Mouse (Mus musculus) embryonic facial prominence, embryonic 13.5 days (tissue): Measurements from ENCODE around the gene D1Pas1. TPM values are rescaled to one million over a fixed set of nuclear protein-coding genes. Genes with fewer than 3 reads are reported as not detected.

ENCODE experiments used
- ATAC-seq: fragments of 200-750 bp; cut with Nextera tagmentation; 2 replicates; pipeline ENCODE4 v1.8.0; 2017; ENCODE audit warnings: low read depth; ENCODE audit not compliant: insufficient number of reproducible peaks, insufficient read depth, low FRiP score, low TSS enrichment
- H3K27ac ChIP-seq: fragments of 300-500 bp; sonication (generic); 2 replicates; pipeline ENCODE4 v1.5.1; 2015; ENCODE audit warnings: moderate library complexity, mild to moderate bottlenecking, inconsistent platforms
- H3K27me3 ChIP-seq: fragments of 300-500 bp; sonication (generic); 2 replicates; pipeline ENCODE4 v1.6.1; 2015; ENCODE audit warnings: mild to moderate bottlenecking, inconsistent platforms
- H3K36me3 ChIP-seq: fragments of 300-500 bp; sonication (generic); 2 replicates; pipeline ENCODE4 v1.6.1; 2015; ENCODE audit warnings: mild to moderate bottlenecking, inconsistent platforms
- H3K4me1 ChIP-seq: fragments of 300-500 bp; sonication (generic); 2 replicates; pipeline ENCODE4 v1.6.1; 2015; ENCODE audit warnings: inconsistent platforms
- H3K4me2 ChIP-seq: fragments of 300-500 bp; sonication (generic); 2 replicates; pipeline ENCODE4 v1.6.1; 2015; ENCODE audit warnings: moderate library complexity, mild to moderate bottlenecking, inconsistent platforms
- H3K4me3 ChIP-seq: fragments of 300-500 bp; sonication (generic); 2 replicates; pipeline ENCODE4 v1.5.1; 2015; ENCODE audit warnings: mild to moderate bottlenecking, inconsistent platforms
- H3K9ac ChIP-seq: fragments of 300-500 bp; sonication (generic); 2 replicates; pipeline ENCODE4 v1.6.1; 2015; ENCODE audit warnings: mild to moderate bottlenecking, inconsistent platforms
- H3K9me3 ChIP-seq: fragments of 300-500 bp; sonication (generic); 2 replicates; pipeline ENCODE4 v1.6.1; 2016; ENCODE audit warnings: inconsistent platforms
- WGBS: fragments of 180-500 bp; shearing (Covaris S2); methylation state at CpG from one replicate; pipeline ENCODE4 v1.1.7; 2015; ENCODE audit warnings: mixed read lengths; 5-methylcytosine and 5-hydroxymethylcytosine counted together
- polyA plus RNA-seq: library from polyadenylated mRNA; unstranded; fragments of >200 nt; fragmentation: Nextera tagmentation; extraction: Ambion mirVana; gene quantifications from 2 replicates; pipeline ENCODE4 v1.2.1, GENCODE M21; 2015

D1Pas1 gene
- polyA plus RNA-seq, 1 experiment from 2014 or later: not detected

DNA sequence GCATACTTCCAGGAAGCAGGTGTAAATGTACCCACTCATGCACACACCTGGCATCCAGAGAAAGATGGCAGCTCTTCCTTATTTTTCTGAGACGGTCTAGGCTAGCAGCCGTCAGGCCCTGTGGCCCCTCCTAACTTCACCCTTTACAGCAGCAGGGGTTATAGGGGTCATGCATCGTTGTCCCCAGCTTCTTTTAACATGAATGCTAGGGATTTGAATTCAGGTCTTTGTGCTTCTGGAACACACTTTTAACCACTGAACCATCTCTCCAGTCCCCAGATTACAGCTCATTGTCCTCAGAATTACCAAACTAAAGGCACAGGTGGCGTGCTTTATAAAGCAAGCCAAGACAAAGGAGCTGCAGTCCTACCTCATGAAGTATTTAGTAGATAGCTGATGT, 12.6 kb upstream of the D1Pas1 start:
- H3K9ac ChIP-seq: no peak overlapping the region
- WGBS: 76% methylated on average over 4 of the region's 4 CpGs
- ATAC-seq: no peak
- H3K9me3 ChIP-seq: no peaks in the 10 kb centered on the region; the same call in 1 of the 2 replicates
- H3K36me3 ChIP-seq: no peaks in the 10 kb centered on the region
- no peaks in the 10 kb centered on the region for H3K4me1 ChIP-seq
- no peak overlapping the region for H3K27ac ChIP-seq
- H3K4me2 ChIP-seq: no peak overlapping the region
- no peaks in the 10 kb centered on the region for H3K27me3 ChIP-seq
- no peak overlapping the region for H3K4me3 ChIP-seq

DNA sequence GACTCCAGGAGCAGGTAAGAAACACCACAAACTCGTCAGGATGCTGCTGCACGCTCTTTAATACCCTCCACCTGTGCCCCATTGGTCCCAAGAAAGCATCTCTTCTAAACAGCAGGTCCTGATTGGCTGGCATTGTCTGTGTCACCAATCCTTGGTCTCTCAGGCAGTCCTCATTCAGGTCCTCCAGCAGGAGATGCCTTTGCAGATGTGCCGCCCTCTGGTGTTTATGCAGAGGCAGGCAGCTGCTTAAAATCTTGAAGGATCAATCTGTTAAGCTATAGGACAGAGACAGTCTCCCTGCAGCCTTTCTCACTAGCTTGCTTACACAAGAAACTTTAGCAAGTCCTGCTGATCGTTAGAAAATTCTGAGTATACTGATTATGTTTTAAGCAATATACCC, 7.8 kb upstream of the D1Pas1 start:
- Histone ChIP-seq H3K9ac (no peak overlapping the region), H3K9me3 (no peaks in the 10 kb centered on the region; the same call in 1 of the 2 replicates), H3K27me3 (no peaks in the 10 kb centered on the region), H3K4me3 (no peak overlapping the region), H3K36me3 (no peaks in the 10 kb centered on the region), H3K4me2 (no peak overlapping the region), H3K4me1 (no peaks in the 10 kb centered on the region), H3K27ac (no peak overlapping the region)
- WGBS: 49% methylated on average over 4 of the region's 4 CpGs
- ATAC-seq: no peak

DNA sequence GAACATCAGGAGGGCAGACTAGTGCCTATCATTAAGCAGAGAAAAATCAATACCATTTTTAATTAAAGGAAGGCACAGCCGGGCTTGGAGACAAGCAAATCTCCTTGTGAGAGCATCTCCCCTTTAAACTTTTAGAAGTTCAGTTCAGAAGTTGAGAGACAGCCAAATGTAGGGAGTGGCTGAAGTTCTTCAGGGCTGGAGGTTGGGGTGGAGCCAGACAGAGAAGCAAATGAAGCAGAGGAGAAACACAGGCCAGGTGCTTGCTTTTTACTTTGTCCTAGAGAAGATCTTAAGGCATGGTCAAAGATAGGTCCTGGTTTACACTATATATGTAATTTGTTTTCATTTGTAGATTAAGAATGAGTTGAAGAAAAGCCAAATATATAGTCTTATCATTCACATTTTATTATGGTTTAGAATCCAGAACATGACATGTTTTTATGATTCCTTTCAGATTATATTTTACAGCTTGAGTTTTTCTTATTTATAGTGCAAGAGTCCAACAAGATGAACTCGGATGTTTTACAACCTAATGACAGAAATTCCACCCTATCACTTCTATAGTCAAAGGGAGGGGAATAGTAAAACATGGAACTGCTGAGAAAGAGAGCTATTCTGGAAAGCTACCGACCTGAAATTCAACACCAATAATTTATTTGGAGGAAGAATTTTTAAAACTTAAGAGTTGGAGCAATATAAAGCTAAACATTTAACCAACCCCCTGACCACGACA, 2.9 kb upstream of the D1Pas1 start:
- no peaks in the 10 kb centered on the region for H3K36me3 ChIP-seq
- H3K4me3 ChIP-seq: no peak overlapping the region
- WGBS: 63% methylated on average over 4 of the region's 4 CpGs
- no peak overlapping the region for H3K9ac ChIP-seq
- H3K4me2 ChIP-seq: no peak overlapping the region
- no peaks in the 10 kb centered on the region for H3K4me1 ChIP-seq
- no peaks in the 10 kb centered on the region for H3K27me3 ChIP-seq
- ATAC-seq: no peak
- H3K9me3 ChIP-seq: peaks cover 14% of the 10 kb centered on the region
- no peak overlapping the region for H3K27ac ChIP-seq

DNA sequence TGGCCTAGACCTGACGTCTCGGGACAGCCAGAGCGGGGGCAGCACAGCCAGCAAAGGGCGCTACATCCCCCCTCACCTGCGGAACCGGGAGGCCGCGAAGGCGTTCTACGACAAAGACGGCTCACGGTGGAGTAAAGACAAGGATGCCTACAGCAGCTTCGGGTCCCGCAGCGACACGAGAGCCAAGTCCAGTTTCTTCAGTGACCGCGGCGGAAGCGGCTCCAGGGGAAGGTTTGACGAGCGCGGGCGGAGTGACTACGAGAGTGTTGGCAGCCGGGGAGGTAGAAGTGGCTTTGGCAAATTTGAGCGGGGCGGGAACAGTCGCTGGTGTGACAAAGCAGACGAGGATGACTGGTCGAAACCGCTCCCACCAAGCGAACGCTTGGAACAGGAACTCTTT, 710 bp downstream of the D1Pas1 start:
- Histone ChIP-seq H3K4me1 (no peaks in the 10 kb centered on the region), H3K4me3 (no peak overlapping the region), H3K27me3 (no peaks in the 10 kb centered on the region), H3K9ac (no peak overlapping the region), H3K9me3 (peaks cover 14% of the 10 kb centered on the region), H3K27ac (no peak overlapping the region), H3K36me3 (no peaks in the 10 kb centered on the region), H3K4me2 (no peak overlapping the region)
- no peak for ATAC-seq
- WGBS: 95% methylated on average over 34 of the region's 34 CpGs

DNA sequence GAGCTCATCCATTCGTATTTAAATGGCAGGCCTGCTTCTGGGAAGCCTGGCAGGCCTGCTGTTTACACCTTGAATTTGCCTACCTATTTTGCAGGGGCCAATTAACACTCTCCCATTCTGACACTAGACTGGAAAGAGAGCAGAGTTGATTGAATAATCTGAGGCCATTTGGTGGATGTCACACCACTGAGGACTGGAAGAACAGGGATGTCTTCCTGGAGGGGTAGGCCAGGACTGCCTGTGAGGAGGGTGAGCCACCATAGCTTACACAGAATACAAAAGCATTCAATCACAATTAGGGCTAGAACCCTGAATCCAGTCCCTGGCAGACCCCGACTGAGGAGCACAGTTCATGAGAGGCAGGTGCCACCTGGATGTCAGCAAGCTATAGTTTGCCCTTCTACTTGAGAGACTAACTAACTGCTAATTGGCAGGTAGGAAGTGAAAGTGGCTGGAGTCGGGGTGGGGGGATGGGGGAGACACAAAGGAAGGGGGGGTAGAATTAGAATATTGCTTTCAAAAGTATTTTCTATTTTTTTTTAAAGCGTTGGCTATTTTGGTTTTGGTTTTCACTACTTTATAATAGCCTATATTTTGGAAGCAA, 9.8 kb downstream of the D1Pas1 start:
- no peak overlapping the region for H3K4me3 ChIP-seq
- H3K27me3 ChIP-seq: no peaks in the 10 kb centered on the region
- no peak overlapping the region for H3K4me2 ChIP-seq
- ATAC-seq: no peak
- no peaks in the 10 kb centered on the region for H3K4me1 ChIP-seq
- no peak overlapping the region for H3K9ac ChIP-seq
- H3K27ac ChIP-seq: no peak overlapping the region
- WGBS: 54% methylated on average over 4 of the region's 4 CpGs
- no peaks in the 10 kb centered on the region for H3K9me3 ChIP-seq
- H3K36me3 ChIP-seq: no peaks in the 10 kb centered on the region

DNA sequence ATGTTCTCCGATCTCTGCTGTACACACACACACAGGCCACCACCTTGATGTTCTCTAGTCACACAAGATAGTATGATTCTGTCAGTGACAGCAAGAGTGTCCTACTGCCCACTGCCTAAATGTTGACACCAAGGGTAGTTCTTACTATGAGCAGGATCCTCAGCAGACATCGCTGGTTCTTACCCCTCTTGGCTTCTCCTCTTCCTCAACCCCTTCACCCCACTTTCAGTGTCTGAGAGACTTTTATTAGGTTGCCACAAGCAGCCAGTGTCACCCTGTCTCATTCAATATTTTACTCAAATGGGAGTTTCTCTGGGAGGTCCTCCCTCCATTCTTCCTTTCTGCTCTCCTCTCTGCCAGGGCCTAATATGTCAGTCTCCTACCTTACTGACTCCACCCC, 10.6 kb downstream of the D1Pas1 start:
- H3K4me1 ChIP-seq: no peaks in the 10 kb centered on the region
- H3K27me3 ChIP-seq: no peaks in the 10 kb centered on the region
- no peak overlapping the region for H3K4me2 ChIP-seq
- WGBS: 96% methylated on average over 2 of the region's 2 CpGs
- H3K9ac ChIP-seq: no peak overlapping the region
- H3K9me3 ChIP-seq: no peaks in the 10 kb centered on the region
- no peak overlapping the region for H3K27ac ChIP-seq
- no peak overlapping the region for H3K4me3 ChIP-seq
- no peaks in the 10 kb centered on the region for H3K36me3 ChIP-seq
- ATAC-seq: no peak

DNA sequence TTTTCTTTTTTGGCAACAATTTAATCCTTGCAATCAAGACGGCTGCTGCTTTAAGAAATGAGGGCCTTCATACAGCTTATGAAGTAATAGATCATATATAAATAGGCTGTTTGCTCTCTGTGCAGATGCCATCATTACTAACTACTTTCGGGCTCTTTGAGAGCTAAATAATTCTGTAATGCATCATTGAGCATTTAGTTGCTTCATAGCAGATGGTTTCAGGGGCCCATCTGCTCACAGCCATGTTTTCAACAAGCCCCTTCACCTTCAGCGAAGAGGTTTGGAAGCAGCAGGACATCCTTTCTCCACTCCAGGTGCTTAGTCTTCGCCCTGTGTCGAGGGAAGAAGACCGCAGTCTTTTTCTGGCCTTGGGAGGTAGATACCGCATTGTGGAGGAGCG, 12.2 kb downstream of the D1Pas1 start:
- Histone ChIP-seq H3K4me2 (no peak overlapping the region), H3K9me3 (no peaks in the 10 kb centered on the region), H3K9ac (no peak overlapping the region), H3K4me1 (no peaks in the 10 kb centered on the region), H3K27me3 (no peaks in the 10 kb centered on the region), H3K4me3 (no peak overlapping the region), H3K36me3 (no peaks in the 10 kb centered on the region), H3K27ac (no peak overlapping the region)
- no peak for ATAC-seq
- WGBS: 78% methylated on average over 8 of the region's 8 CpGs

DNA sequence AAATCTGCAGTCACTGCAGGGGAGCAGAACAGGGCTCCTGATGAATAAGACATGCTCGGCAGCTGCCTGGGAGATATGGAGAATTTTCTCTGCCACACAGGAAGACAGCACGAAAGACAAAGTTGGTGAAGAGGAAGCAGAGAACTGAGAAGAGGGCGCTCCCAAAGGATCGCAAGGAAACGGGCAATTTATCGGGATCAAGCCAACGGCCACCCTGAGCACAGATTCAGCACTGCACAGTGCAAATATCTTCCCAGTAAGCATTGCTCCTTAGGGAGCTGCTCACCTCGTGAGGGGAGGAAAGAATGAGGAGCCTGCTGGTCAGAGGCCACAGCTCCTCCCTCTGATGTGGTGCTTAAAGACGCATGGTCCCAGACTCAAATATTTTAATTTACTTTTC, 13.3 kb downstream of the D1Pas1 start:
- no peak overlapping the region for H3K4me3 ChIP-seq
- no peak overlapping the region for H3K27ac ChIP-seq
- no peak overlapping the region for H3K4me2 ChIP-seq
- no peak for ATAC-seq
- no peaks in the 10 kb centered on the region for H3K4me1 ChIP-seq
- no peaks in the 10 kb centered on the region for H3K9me3 ChIP-seq
- no peaks in the 10 kb centered on the region for H3K36me3 ChIP-seq
- no peak overlapping the region for H3K9ac ChIP-seq
- H3K27me3 ChIP-seq: no peaks in the 10 kb centered on the region
- 58% methylated on average over 9 of the region's 9 CpGs for WGBS

DNA sequence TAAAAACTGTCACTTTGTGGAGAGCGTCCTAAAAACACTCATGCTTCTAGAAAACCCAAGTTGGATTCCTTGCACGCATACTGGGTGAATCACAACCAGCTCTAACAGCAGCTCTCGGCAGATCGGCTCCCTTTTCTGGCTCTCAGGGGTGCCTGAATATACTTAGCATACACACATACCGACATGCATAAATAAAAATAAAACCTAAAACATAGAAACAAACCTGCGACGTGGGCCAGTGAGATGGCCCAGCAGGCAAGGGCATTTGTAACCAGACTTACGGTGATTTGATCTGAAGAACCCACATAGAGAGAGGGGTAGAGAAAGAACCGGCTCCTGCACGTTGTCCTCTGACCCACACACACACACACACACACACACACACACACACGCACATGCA, 17.9 kb downstream of the D1Pas1 start:
- no peaks in the 10 kb centered on the region for H3K9me3 ChIP-seq
- H3K27ac ChIP-seq: no peak overlapping the region
- no peak overlapping the region for H3K4me3 ChIP-seq
- H3K36me3 ChIP-seq: no peaks in the 10 kb centered on the region
- H3K4me1 ChIP-seq: no peaks in the 10 kb centered on the region
- WGBS: 91% methylated on average over 11 of the region's 11 CpGs
- no peaks in the 10 kb centered on the region for H3K27me3 ChIP-seq
- no peak overlapping the region for H3K9ac ChIP-seq
- ATAC-seq: no peak
- H3K4me2 ChIP-seq: no peak overlapping the region

DNA sequence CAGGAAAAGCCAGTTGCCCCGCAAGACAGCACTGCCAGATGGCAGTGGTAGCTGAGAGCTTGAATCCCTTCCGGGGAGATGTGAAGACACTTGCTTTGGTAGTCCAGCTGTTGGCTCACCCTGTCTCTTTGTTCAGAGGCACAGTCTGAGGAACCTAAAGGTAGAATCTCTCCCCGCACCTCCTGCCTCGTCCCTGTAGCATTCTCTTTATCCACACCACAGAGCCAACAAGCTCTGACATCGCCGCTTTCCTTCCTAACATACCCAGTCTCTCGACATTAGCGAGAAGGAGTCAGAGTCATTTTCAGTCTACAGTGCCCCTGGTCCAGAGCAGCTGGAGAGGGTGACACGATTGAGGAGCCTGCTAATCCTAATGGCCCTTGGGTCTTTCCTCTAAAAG, 18.9 kb downstream of the D1Pas1 start:
- Histone ChIP-seq H3K27me3 (no peaks in the 10 kb centered on the region), H3K4me1 (no peaks in the 10 kb centered on the region), H3K4me3 (no peak overlapping the region), H3K9ac (no peak overlapping the region), H3K36me3 (no peaks in the 10 kb centered on the region), H3K27ac (no peak overlapping the region), H3K4me2 (no peak overlapping the region), H3K9me3 (no peaks in the 10 kb centered on the region)
- WGBS: 69% methylated on average over 9 of the region's 9 CpGs
- no peak for ATAC-seq

DNA sequence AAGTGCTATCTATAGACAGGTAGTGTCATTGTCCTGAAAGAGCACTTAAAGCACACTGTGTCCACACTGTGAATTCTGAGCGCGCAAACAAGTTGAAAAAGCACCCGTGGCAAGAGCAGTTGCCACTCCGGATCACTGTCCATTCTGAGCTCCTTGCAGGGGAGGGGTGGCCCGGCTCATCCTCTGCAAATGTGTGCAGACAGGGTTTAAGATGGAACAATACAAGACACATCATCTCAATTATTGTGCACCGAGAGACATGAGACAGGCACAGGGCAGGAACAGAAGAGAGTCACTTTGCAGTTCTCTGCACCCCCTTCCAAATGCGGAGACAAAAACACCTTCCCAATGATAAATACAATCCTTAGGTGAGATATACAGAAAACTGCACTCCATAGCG, 19.3 kb downstream of the D1Pas1 start:
- no peaks in the 10 kb centered on the region for H3K36me3 ChIP-seq
- no peak for ATAC-seq
- no peak overlapping the region for H3K4me3 ChIP-seq
- H3K27ac ChIP-seq: no peak overlapping the region
- no peaks in the 10 kb centered on the region for H3K9me3 ChIP-seq
- H3K4me2 ChIP-seq: no peak overlapping the region
- no peaks in the 10 kb centered on the region for H3K27me3 ChIP-seq
- no peak overlapping the region for H3K9ac ChIP-seq
- WGBS: 87% methylated on average over 8 of the region's 8 CpGs
- no peaks in the 10 kb centered on the region for H3K4me1 ChIP-seq

DNA sequence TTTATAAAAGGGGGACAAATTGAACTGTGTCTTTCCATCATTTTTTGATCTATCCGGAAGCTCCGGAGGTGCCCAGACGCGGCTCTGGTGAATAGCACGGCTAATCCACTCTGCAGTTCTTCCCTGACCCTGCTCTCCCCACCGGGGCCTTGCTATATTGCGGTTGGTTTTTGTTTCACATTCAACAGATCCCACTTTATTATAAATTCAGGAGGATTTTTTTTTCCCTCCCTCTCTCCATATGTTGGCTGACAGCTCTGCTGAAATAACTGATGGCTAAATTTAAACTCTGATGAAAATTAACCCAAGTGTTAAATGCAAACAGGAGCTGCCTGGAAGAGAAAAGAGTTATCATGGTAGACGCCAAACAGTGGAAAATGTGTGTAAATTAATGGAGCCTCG, 21.1 kb downstream of the D1Pas1 start:
- Histone ChIP-seq H3K4me2 (no peak overlapping the region), H3K9me3 (no peaks in the 10 kb centered on the region), H3K27me3 (no peaks in the 10 kb centered on the region), H3K4me1 (no peaks in the 10 kb centered on the region), H3K36me3 (no peaks in the 10 kb centered on the region), H3K27ac (no peak overlapping the region), H3K9ac (no peak overlapping the region), H3K4me3 (no peak overlapping the region)
- no peak for ATAC-seq
- WGBS: 53% methylated on average over 9 of the region's 9 CpGs
